Mouse (Mus musculus): ENCODE data around the gene Trim26. TPM values are rescaled to one million over a fixed set of nuclear protein-coding genes. Genes with fewer than 3 reads are reported as not detected.
"Not testable (repeated sequence)": the region's sequence is repeated elsewhere in the genome, so short reads cannot be mapped to it uniquely, and the experiment has no call there.

Gene Trim26
- polyA plus RNA-seq, 1 experiment from 2014 or later = 30.4 TPM

- no peak for DNase-seq (ENCODE audit: low spot score)
- H3K36me3 ChIP-seq = peaks cover 31% of the 10 kb centered on the region
- peaks cover 2% of the 10 kb centered on the region for H3K4me1 ChIP-seq
- peaks cover 19% of the 10 kb centered on the region for H3K27me3 ChIP-seq (ENCODE audit: insufficient read depth, poor library complexity, severe bottlenecking)
- no peaks in the 10 kb centered on the region for H3K9me3 ChIP-seq
- H3K4me3 ChIP-seq = no peak overlapping the region
- WGBS = 60% methylated on average over 2 of the region's 2 CpGs
- H3K27ac ChIP-seq = no peak overlapping the region
Measured at GRCm38 (mm10) chr17:36861680-36862079, 24.7 kb downstream of the Trim26 start.

GRCm38 (mm10) chr17:36866719-36867527, 30.0 kb downstream of the Trim26 start, which contains the start of gene Trim15:
Gene Trim15, minus strand, starts transcription at chr17:36867210.
- no peak within 1 kb of the TSS; the same call in 1 of the 2 replicates for H3K27ac ChIP-seq

GRCm38 (mm10) chr17:36868836-36869235, 31.9 kb downstream of the Trim26 start:
- H3K27ac ChIP-seq = peak overlapping the region; percentile 22; the same call in 1 of the 2 replicates
- no peak for DNase-seq (ENCODE audit: low spot score)

More at GRCm38 (mm10) chr17:36866719-36867527, 30.0 kb downstream of the Trim26 start, which contains the start of gene Trim15:
- no peak for DNase-seq (ENCODE audit: low spot score)
- 11% methylated on average over 29 of the region's 29 CpGs for WGBS
- Histone ChIP-seq H3K27me3 (ENCODE audit: insufficient read depth, poor library complexity, severe bottlenecking) (peaks cover 42% of the 10 kb centered on the region), H3K4me1 (peaks cover 9% of the 10 kb centered on the region), H3K4me3 (peak within 1 kb of the TSS; percentile 48), H3K9me3 (no peaks in the 10 kb centered on the region), H3K36me3 (no peaks in the 10 kb centered on the region)

GRCm38 (mm10) chr17:36869284-36869954, 32.5 kb downstream of the Trim26 start, which contains the start of gene Trim10:
Gene Trim10, plus strand, starts transcription at chr17:36869574.
- H3K27me3 ChIP-seq (ENCODE audit: insufficient read depth, poor library complexity, severe bottlenecking) = peaks cover 39% of the 10 kb centered on the region
- H3K9me3 ChIP-seq = no peaks in the 10 kb centered on the region
- H3K4me1 ChIP-seq = peaks cover 9% of the 10 kb centered on the region
- peak; percentile 93 for DNase-seq (ENCODE audit: low spot score)
- WGBS = 69% methylated on average over 4 of the region's 4 CpGs
- H3K36me3 ChIP-seq = no peaks in the 10 kb centered on the region
- peak within 1 kb of the TSS; percentile 38 for H3K4me3 ChIP-seq
- H3K27ac ChIP-seq = peak within 1 kb of the TSS; percentile 80

More at GRCm38 (mm10) chr17:36868836-36869235, 31.9 kb downstream of the Trim26 start:
- 82% methylated on average over 2 of the region's 2 CpGs for WGBS
- H3K4me3 ChIP-seq = no peak overlapping the region
- no peaks in the 10 kb centered on the region for H3K36me3 ChIP-seq
- H3K4me1 ChIP-seq = peaks cover 9% of the 10 kb centered on the region
- H3K9me3 ChIP-seq = no peaks in the 10 kb centered on the region
- H3K27me3 ChIP-seq (ENCODE audit: insufficient read depth, poor library complexity, severe bottlenecking) = peaks cover 42% of the 10 kb centered on the region

GRCm38 (mm10) chr17:36869955-36870810, 33.2 kb downstream of the Trim26 start:
- Histone ChIP-seq H3K9me3 (no peaks in the 10 kb centered on the region), H3K27ac (peak overlapping the region; percentile 80), H3K4me1 (peaks cover 9% of the 10 kb centered on the region), H3K27me3 (ENCODE audit: insufficient read depth, poor library complexity, severe bottlenecking) (peaks cover 36% of the 10 kb centered on the region), H3K4me3 (peak overlapping the region; percentile 38), H3K36me3 (no peaks in the 10 kb centered on the region)
- WGBS = 66% methylated on average over 25 of the region's 25 CpGs
- no peak for DNase-seq (ENCODE audit: low spot score)

GRCm38 (mm10) chr17:36874636-36875035, 37.7 kb downstream of the Trim26 start:
- no peaks in the 10 kb centered on the region for H3K9me3 ChIP-seq
- no peak for DNase-seq (ENCODE audit: low spot score)
- no peaks in the 10 kb centered on the region for H3K4me1 ChIP-seq
- no peak overlapping the region for H3K27ac ChIP-seq
- WGBS = 65% methylated on average over 4 of the region's 4 CpGs
- no peaks in the 10 kb centered on the region for H3K36me3 ChIP-seq
- H3K27me3 ChIP-seq (ENCODE audit: insufficient read depth, poor library complexity, severe bottlenecking) = peaks cover 6% of the 10 kb centered on the region; the same call in 1 of the 2 replicates
- H3K4me3 ChIP-seq = no peak overlapping the region

GRCm38 (mm10) chr17:36883350-36883749, 46.4 kb downstream of the Trim26 start:
- WGBS = 73% methylated on average over 2 of the region's 2 CpGs
- H3K27me3 ChIP-seq (ENCODE audit: insufficient read depth, poor library complexity, severe bottlenecking) = no peaks in the 10 kb centered on the region
- no peak for DNase-seq (ENCODE audit: low spot score)

GRCm38 (mm10) chr17:36885132-36885790, 48.3 kb downstream of the Trim26 start:
- Histone ChIP-seq H3K4me3 (no peak overlapping the region), H3K27me3 (ENCODE audit: insufficient read depth, poor library complexity, severe bottlenecking) (peaks cover 9% of the 10 kb centered on the region; the same call in 1 of the 2 replicates), H3K36me3 (no peaks in the 10 kb centered on the region), H3K27ac (no peak overlapping the region), H3K4me1 (no peaks in the 10 kb centered on the region), H3K9me3 (no peaks in the 10 kb centered on the region)
- WGBS = 89% methylated on average over 12 of the region's 12 CpGs
- DNase-seq (ENCODE audit: low spot score) = no peak

More at GRCm38 (mm10) chr17:36883350-36883749, 46.4 kb downstream of the Trim26 start:
- no peak overlapping the region for H3K27ac ChIP-seq
- H3K4me1 ChIP-seq = no peaks in the 10 kb centered on the region
- H3K4me3 ChIP-seq = no peak overlapping the region
- H3K36me3 ChIP-seq = no peaks in the 10 kb centered on the region
- H3K9me3 ChIP-seq = no peaks in the 10 kb centered on the region

GRCm38 (mm10) chr17:36890073-36890903, 53.4 kb downstream of the Trim26 start, which contains the start of gene Trim40:
Gene Trim40, minus strand, starts transcription at chr17:36890123.
- 83% methylated on average over 5 of the region's 5 CpGs for WGBS
- no peaks in the 10 kb centered on the region for H3K4me1 ChIP-seq
- no peak within 1 kb of the TSS for H3K4me3 ChIP-seq
- H3K36me3 ChIP-seq = no peaks in the 10 kb centered on the region
- no peak for DNase-seq (ENCODE audit: low spot score)
- H3K27me3 ChIP-seq (ENCODE audit: insufficient read depth, poor library complexity, severe bottlenecking) = peaks cover 23% of the 10 kb centered on the region; the same call in 1 of the 2 replicates
- H3K27ac ChIP-seq = no peak within 1 kb of the TSS
- H3K9me3 ChIP-seq = no peaks in the 10 kb centered on the region

GRCm38 (mm10) chr17:36891496-36891895, 54.6 kb downstream of the Trim26 start:
- H3K4me3 ChIP-seq; DNase-seq (ENCODE audit: low spot score); H3K36me3 ChIP-seq; H3K9me3 ChIP-seq; H3K27ac ChIP-seq; H3K4me1 ChIP-seq: not testable (repeated sequence)
- WGBS = 71% methylated on average over 1 of the region's 1 CpGs
- H3K27me3 ChIP-seq (ENCODE audit: insufficient read depth, poor library complexity, severe bottlenecking) = peaks cover 23% of the 10 kb centered on the region; the same call in 1 of the 2 replicates

- Histone ChIP-seq H3K9me3 (no peaks in the 10 kb centered on the region), H3K27me3 (ENCODE audit: insufficient read depth, poor library complexity, severe bottlenecking) (peaks cover 23% of the 10 kb centered on the region; the same call in 1 of the 2 replicates), H3K36me3 (no peaks in the 10 kb centered on the region), H3K27ac (no peak overlapping the region), H3K4me1 (no peaks in the 10 kb centered on the region), H3K4me3 (no peak overlapping the region)
- 20% methylated on average over 2 of the region's 2 CpGs for WGBS
- no peak for DNase-seq (ENCODE audit: low spot score)
Measured at GRCm38 (mm10) chr17:36892362-36892761, 55.4 kb downstream of the Trim26 start.
